ENCODE assay signal across 9 mouse cellular contexts in the genomic region with DNA sequence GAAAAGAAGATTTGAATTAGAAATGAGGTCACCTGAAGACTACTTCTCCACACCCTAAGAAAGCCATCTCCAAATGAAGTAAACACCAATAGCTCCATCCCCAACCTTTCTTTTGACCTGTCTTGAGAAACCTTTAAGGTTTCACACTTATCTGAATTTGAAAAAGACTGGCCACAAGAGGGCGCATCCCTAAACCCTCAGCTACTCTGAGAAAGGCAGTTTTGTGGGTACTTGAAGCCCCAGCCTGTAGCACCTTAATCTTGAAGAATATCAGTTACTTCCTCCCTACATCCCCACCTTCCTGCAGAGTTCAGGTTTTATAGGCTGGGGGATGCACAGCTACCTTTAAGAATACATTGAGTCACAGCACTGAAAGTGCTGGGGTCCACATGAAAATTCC. TPM values are rescaled to one million over a fixed set of nuclear protein-coding genes. Genes with fewer than 3 reads are reported as not detected.
DNase-seq lines count a peak whose midpoint lies in the region; ATAC-seq and TF ChIP-seq lines count a peak whose summit lies in the region.
"Had no signal": no experiment of that assay in that cellular context is flagged by ENCODE, and none has a peak within 500 bp of the region (broad histone marks: within the 10 kb centered on the region; RNA-seq: fewer than 3 reads in every experiment).

No protein-coding gene starts in this region.

- peak overlapping the region; percentile 94 for H3K27ac ChIP-seq in layer of hippocampus, adult 2 months
- no peak overlapping the region for H3K27ac ChIP-seq in bone marrow, adult 2 months (ENCODE audit: control insufficient read depth, insufficient read depth, low read depth, low read length, poor library complexity)
- H3K27ac ChIP-seq: neural tube, embryonic 12.5 days had no signal

- H3K4me1 ChIP-seq in G1E (ENCODE audit: insufficient read depth, low read depth, low read length) = no peaks in the 10 kb centered on the region
- no peaks in the 10 kb centered on the region; the same call in none of the 2 replicates for H3K4me1 ChIP-seq in bone marrow, adult 2 months (ENCODE audit: control insufficient read depth, insufficient read depth, low read length)

- no peak for ATAC-seq in G1E (ENCODE audit: extremely low read depth, insufficient number of reproducible peaks, low FRiP score, poor library complexity, severe bottlenecking)

- DNase-seq in layer of hippocampus, adult 2 months (ENCODE audit: low spot score in 2 of 2) = peak in 1 of 2 experiments; percentile 65
- DNase-seq in layer of hippocampus, adult 9-10 months (ENCODE audit: low spot score) = no peak
- DNase-seq in G1E (ENCODE audit: low spot score) = peak; percentile 4
- DNase-seq in heart, adult 8-10 months (ENCODE audit: low spot score) = peak; percentile 21
- DNase-seq in left cerebral cortex, postnatal 4 days = peak; percentile 53
- DNase-seq in natural killer cell, adult 2 months (ENCODE audit: low spot score in 2 of 2) = peak; percentile 14 to 37
- DNase-seq in urinary bladder, adult 2 months (ENCODE audit: low spot score) = no peak

- TF ChIP-seq POLR2A in bone marrow, adult 2 months (IDR thresholded peaks at IDR 0.05; ENCODE audit: borderline replicate concordance, control insufficient read depth, low read depth, low read length) = no peak

- intact Hi-C loops in left cerebral cortex, postnatal 4 days (cut with DNase I) = loop anchor here (5.0 kb wide), 1 partner anchor 742 kb away; no protein-coding TSS in a partner anchor

- no peaks in the 10 kb centered on the region for H3K9me3 ChIP-seq in G1E (replicated peaks)
- H3K9me3 ChIP-seq: neural tube, embryonic 12.5 days had no signal

- peak; percentile 84 for TF ChIP-seq CTCF in layer of hippocampus, adult 2 months (conservative IDR thresholded peaks at IDR 0.05)
- 0 out of 2 replicates have a peak, but pooled peaks have one; percentile 7 for TF ChIP-seq CTCF in G1E (IDR thresholded peaks at IDR 0.05; ENCODE audit: low read depth, low read length)
- peak; percentile 34; the same call in 1 of the 2 replicates for TF ChIP-seq CTCF in bone marrow, adult 2 months (IDR thresholded peaks at IDR 0.05; ENCODE audit: control insufficient read depth, insufficient read depth, low read length)

- H3K27me3 ChIP-seq in G1E (ENCODE audit: insufficient read depth, low read length) = peaks cover 5% of the 10 kb centered on the region; the same call in 1 of the 2 replicates

- peak overlapping the region; percentile 63 for H3K4me3 ChIP-seq in layer of hippocampus, adult 2 months
- no peak overlapping the region for H3K4me3 ChIP-seq in G1E (ENCODE audit: low read depth, low read length)
- H3K4me3 ChIP-seq in bone marrow, adult 2 months (replicated peaks; ENCODE audit: control insufficient read depth, low read depth, low read length) = no peak overlapping the region
- H3K4me3 ChIP-seq: neural tube, embryonic 12.5 days had no signal

- no peaks in the 10 kb centered on the region for H3K36me3 ChIP-seq in G1E (replicated peaks)
- H3K36me3 ChIP-seq: neural tube, embryonic 12.5 days had no signal

- 8% methylated on average over 1 of the region's 1 CpGs for WGBS in bone marrow, adult 2 months

RNA-seq across cellular contexts. Expression of gene Inhba, which starts 9.0 kb away (rescaled TPM):
- 10 to 100 TPM; 11.7 to 11.8 TPM for total RNA-seq in layer of hippocampus, adult 2 months (2021)
- total RNA-seq in G1E (2014; fragmentation: Nextera tagmentation) = 1.1 TPM in 1 of 2 replicates, not detected in the other
- total RNA-seq in G1E (2017) = 0.05 TPM in 1 of 2 replicates, not detected in the other
- polyA plus RNA-seq in G1E (2012) = not detected in 2 replicates
- 4.4 and 15.2 TPM in 2 replicates for polyA plus RNA-seq in bone marrow, adult 2 months (2011; ENCODE audit: insufficient read depth, insufficient read length, low replicate concordance, missing spikeins)
- 1 to 10 TPM; 1.4 to 2.8 (median 2.3) TPM for total RNA-seq in heart, adult 8-10 months (2022)
- total RNA-seq in left cerebral cortex, postnatal 4 days (2021) = 10 to 100 TPM; 27.4 to 31.8 TPM
- 0.51 and 1.0 TPM in 2 replicates for polyA plus RNA-seq in urinary bladder, adult 2 months (2012; rRNA removed)

Comparison
In these comparisons a context has a peak if more than half of its experiments do, and no peak if none do; other contexts are left out.
1. DNase-seq: peak in G1E (single experiment), heart, adult 8-10 months (single experiment), left cerebral cortex, postnatal 4 days (single experiment) and natural killer cell, adult 2 months (2 of 2); none in layer of hippocampus, adult 9-10 months (single experiment) and urinary bladder, adult 2 months (single experiment).
2. CTCF ChIP-seq: peak in every context shown above with its lines; median percentile 84 in layer of hippocampus, adult 2 months; 34 in bone marrow, adult 2 months; 7 in G1E.